ENCODE assay signal across 8 mouse cellular contexts in genomic region chr17:4946421-4946974, GRCm38 (mm10). TPM values are rescaled to one million over a fixed set of nuclear protein-coding genes. Genes with fewer than 3 reads are reported as not detected.
DNase-seq lines count a peak whose midpoint lies in the region; ATAC-seq and TF ChIP-seq lines count a peak whose summit lies in the region.

No protein-coding gene starts in this region.

- WGBS in heart, embryonic 10.5 days = 16% methylated on average over 10 of the region's 12 CpGs
- WGBS in kidney, embryonic 15.5 days = 15% methylated on average over 11 of the region's 12 CpGs

- H3K4me1 ChIP-seq in E14TG2a.4 (replicated peaks; ENCODE audit: low read depth, low read length) = peaks cover 57% of the 10 kb centered on the region
- H3K4me1 ChIP-seq in heart, embryonic 10.5 days = peaks cover 22% of the 10 kb centered on the region
- H3K4me1 ChIP-seq in kidney, embryonic 15.5 days = peaks cover 39% of the 10 kb centered on the region

- peak; percentile 66 for ATAC-seq in kidney, embryonic 15.5 days (replicated peaks; ENCODE audit: low FRiP score)
- ATAC-seq in inflammation-experienced regulatory T-cells, adult 6 months = no peak

- no peak for TF ChIP-seq CTCF in E14TG2a.4 (conservative IDR thresholded peaks at IDR 0.05; ENCODE audit: low read length)

- peak overlapping the region; percentile 79 for H3K27ac ChIP-seq in heart, embryonic 10.5 days
- H3K27ac ChIP-seq in kidney, embryonic 15.5 days = peak overlapping the region; percentile 94

- peak overlapping the region; percentile 46 for H3K4me2 ChIP-seq in kidney, embryonic 15.5 days

- H3K36me3 ChIP-seq in E14TG2a.4 (ENCODE audit: insufficient read depth, low read length) = no peaks in the 10 kb centered on the region
- H3K36me3 ChIP-seq in heart, embryonic 10.5 days = no peaks in the 10 kb centered on the region
- no peaks in the 10 kb centered on the region for H3K36me3 ChIP-seq in kidney, embryonic 15.5 days

- peak; percentile 64 to 67 for DNase-seq in cerebellum, adult 18-20 months
- DNase-seq in heart, embryonic 10.5 days (ENCODE audit: low spot score) = no peak
- peak; percentile 30 for DNase-seq in lung, postnatal 36 days
- peak; percentile 53 for DNase-seq in urinary bladder, postnatal 14 days (ENCODE audit: low spot score)
- DNase-seq in spleen, postnatal 4 days (ENCODE audit: low spot score in 2 of 2) = no peak

- no peaks in the 10 kb centered on the region for H3K9me3 ChIP-seq in E14TG2a.4 (ENCODE audit: low read length)
- H3K9me3 ChIP-seq in heart, embryonic 10.5 days = no peaks in the 10 kb centered on the region
- no peaks in the 10 kb centered on the region for H3K9me3 ChIP-seq in kidney, embryonic 15.5 days (replicated peaks)

- H3K27me3 ChIP-seq in E14TG2a.4 (ENCODE audit: insufficient read depth, low read length) = no peaks in the 10 kb centered on the region
- H3K27me3 ChIP-seq in heart, embryonic 10.5 days (ENCODE audit: insufficient read depth, poor library complexity, severe bottlenecking) = no peaks in the 10 kb centered on the region
- no peaks in the 10 kb centered on the region for H3K27me3 ChIP-seq in kidney, embryonic 15.5 days

- no peak overlapping the region for H3K9ac ChIP-seq in kidney, embryonic 15.5 days

- H3K4me3 ChIP-seq in E14TG2a.4 (replicated peaks; ENCODE audit: low read length) = peak overlapping the region; percentile 48
- H3K4me3 ChIP-seq in heart, embryonic 10.5 days = peak overlapping the region; percentile 44
- 0 out of 2 replicates have a peak overlapping the region, but pooled peaks have one; percentile 8 for H3K4me3 ChIP-seq in kidney, embryonic 15.5 days (replicated peaks)

RNA-seq across cellular contexts. Expression of gene Arid1b, which starts 47.6 kb away (rescaled TPM):
- 6.1 and 8.4 TPM in 2 replicates for polyA plus RNA-seq in heart, embryonic 10.5 days (2016; fragmentation: Nextera tagmentation; extraction: Ambion mirVana)
- polyA plus RNA-seq in kidney, embryonic 15.5 days (2015; fragmentation: Nextera tagmentation; extraction: Ambion mirVana) = 11.2 and 12.9 TPM in 2 replicates
- 10 to 100 TPM; 11.1 to 14.1 (median 12.2) TPM for polyA plus RNA-seq in inflammation-experienced regulatory T-cells, adult 6 months (2017; shearing (Covaris generic))

Comparison
In these comparisons a context has a peak if more than half of its experiments do, and no peak if none do; other contexts are left out.
1. DNase-seq: peak in cerebellum, adult 18-20 months (2 of 2), lung, postnatal 36 days (single experiment) and urinary bladder, postnatal 14 days (single experiment); none in heart, embryonic 10.5 days (single experiment) and spleen, postnatal 4 days (0 of 2).
2. Peak in every context shown above with its lines, with median percentiles within 50 percentile points of each other: H3K4me3 ChIP-seq.